Mouse (Mus musculus): ENCODE results near the gene Efna5. TPM values are rescaled to one million over a fixed set of nuclear protein-coding genes. Genes with fewer than 3 reads are reported as not detected.

The Efna5 gene
- polyA plus RNA-seq, 1 experiment from 2014 or later: 32.9 TPM

DNA sequence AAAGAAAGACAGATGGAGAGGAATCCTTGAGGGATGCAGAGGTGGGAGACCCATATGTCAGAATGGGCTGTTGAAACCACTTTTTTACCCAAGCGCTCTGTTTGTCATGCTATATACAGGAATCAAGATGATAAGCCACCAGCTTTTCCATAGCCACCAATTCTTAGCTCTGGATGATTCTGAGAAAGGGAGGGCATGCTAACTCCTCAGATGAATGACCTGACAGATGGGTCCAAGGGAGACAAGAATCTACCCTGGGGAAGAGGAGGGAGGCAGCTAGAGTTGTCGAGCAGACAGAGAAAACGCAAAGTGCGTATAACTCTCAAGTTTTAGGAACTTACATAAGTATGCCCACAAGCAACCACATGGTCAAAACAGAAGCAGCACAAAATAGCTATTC lies 126.5 kb downstream of the Efna5 start:
- WGBS: 91% methylated on average over 4 of the region's 4 CpGs
- Histone ChIP-seq H3K27me3 (ENCODE audit: control insufficient read depth, insufficient read depth, low read length) (no peaks in the 10 kb centered on the region), H3K9ac (ENCODE audit: low read length) (no peak overlapping the region), H3K36me3 (ENCODE audit: control insufficient read depth, insufficient read depth, low read length) (no peaks in the 10 kb centered on the region), H3K4me2 (ENCODE audit: low read depth, severe bottlenecking) (no peak overlapping the region), H3K27ac (replicated peaks; ENCODE audit: low read depth, low read length) (no peak overlapping the region), H3K9me3 (ENCODE audit: control insufficient read depth, low read length) (no peaks in the 10 kb centered on the region), H3K4me1 (ENCODE audit: control insufficient read depth, insufficient read depth, low read length) (no peaks in the 10 kb centered on the region), H3K4me3 (ENCODE audit: low read depth, low read length) (no peak overlapping the region)
- DNase-seq (ENCODE audit: low spot score): no peak
- ATAC-seq (ENCODE audit: insufficient number of reproducible peaks, low FRiP score, low TSS enrichment, low read depth): no peak

DNA sequence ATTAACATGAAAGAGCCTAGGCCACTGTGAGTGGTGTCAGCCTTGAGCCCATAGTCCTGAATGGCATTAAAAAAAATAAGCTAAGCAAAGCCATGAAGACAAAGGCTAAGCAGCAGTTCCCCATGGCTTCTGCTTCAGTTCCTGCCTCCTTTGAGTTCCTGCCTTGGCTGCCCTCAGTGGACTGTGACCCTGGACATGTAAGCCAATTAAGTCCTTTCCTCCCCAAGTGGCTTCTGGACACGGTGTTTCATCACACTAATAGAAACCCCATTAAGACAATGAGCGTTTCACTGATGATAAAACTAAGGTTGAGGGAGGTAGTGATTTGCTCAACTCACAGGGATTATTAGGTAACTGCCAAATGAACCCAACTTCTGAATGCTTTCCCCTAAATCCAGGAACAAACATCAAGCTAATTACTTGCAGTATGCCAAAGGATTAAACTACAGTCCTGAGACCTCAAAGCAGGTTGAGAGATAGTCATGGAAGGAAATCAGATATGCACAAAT lies 128.7 kb downstream of the Efna5 start:
- DNase-seq (ENCODE audit: low spot score): no peak
- H3K9me3 ChIP-seq (ENCODE audit: control insufficient read depth, low read length): no peaks in the 10 kb centered on the region

DNA sequence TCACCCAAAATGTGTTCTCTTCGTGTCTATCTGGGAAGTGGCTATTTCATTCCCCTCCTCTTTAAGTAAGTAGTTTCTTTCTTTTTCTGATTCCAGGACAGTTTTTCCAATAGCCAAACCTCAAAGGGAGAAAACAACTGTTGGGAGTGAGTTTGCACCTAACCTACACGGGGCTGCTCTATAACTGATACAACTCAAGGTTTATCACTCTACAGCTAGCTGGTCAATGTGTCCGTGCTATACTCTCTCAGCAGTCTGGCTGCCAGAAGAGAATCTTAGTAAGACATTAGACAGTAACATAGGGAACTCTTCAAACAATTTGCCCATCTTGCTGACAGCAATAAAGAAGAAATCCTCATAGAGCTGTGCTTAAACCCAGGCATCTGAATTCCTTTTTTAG lies 130.5 kb downstream of the Efna5 start:
- peaks cover 22% of the 10 kb centered on the region for H3K4me1 ChIP-seq (ENCODE audit: control insufficient read depth, insufficient read depth, low read length)
- DNase-seq (ENCODE audit: low spot score) (no peak), ATAC-seq (ENCODE audit: insufficient number of reproducible peaks, low FRiP score, low TSS enrichment, low read depth) (no peak)
- H3K9ac ChIP-seq (ENCODE audit: low read length): no peak overlapping the region
- no peak overlapping the region for H3K4me3 ChIP-seq (ENCODE audit: low read depth, low read length)
- no peak overlapping the region for H3K4me2 ChIP-seq (ENCODE audit: low read depth, severe bottlenecking)
- H3K36me3 ChIP-seq (ENCODE audit: control insufficient read depth, insufficient read depth, low read length): no peaks in the 10 kb centered on the region
- no peak overlapping the region for H3K27ac ChIP-seq (replicated peaks; ENCODE audit: low read depth, low read length)
- WGBS: 85% methylated on average over 3 of the region's 3 CpGs
- no peaks in the 10 kb centered on the region for H3K27me3 ChIP-seq (ENCODE audit: control insufficient read depth, insufficient read depth, low read length)
- H3K9me3 ChIP-seq (ENCODE audit: control insufficient read depth, low read length): no peaks in the 10 kb centered on the region

More for the DNA sequence above, 128.7 kb downstream of the Efna5 start:
- Histone ChIP-seq H3K4me1 (ENCODE audit: control insufficient read depth, insufficient read depth, low read length) (peaks cover 13% of the 10 kb centered on the region), H3K4me3 (ENCODE audit: low read depth, low read length) (no peak overlapping the region), H3K27ac (replicated peaks; ENCODE audit: low read depth, low read length) (no peak overlapping the region), H3K27me3 (ENCODE audit: control insufficient read depth, insufficient read depth, low read length) (no peaks in the 10 kb centered on the region), H3K36me3 (ENCODE audit: control insufficient read depth, insufficient read depth, low read length) (no peaks in the 10 kb centered on the region), H3K4me2 (ENCODE audit: low read depth, severe bottlenecking) (no peak overlapping the region), H3K9ac (ENCODE audit: low read length) (no peak overlapping the region)
- ATAC-seq (ENCODE audit: insufficient number of reproducible peaks, low FRiP score, low TSS enrichment, low read depth): no peak
- 31% methylated on average over 2 of the region's 2 CpGs for WGBS

DNA sequence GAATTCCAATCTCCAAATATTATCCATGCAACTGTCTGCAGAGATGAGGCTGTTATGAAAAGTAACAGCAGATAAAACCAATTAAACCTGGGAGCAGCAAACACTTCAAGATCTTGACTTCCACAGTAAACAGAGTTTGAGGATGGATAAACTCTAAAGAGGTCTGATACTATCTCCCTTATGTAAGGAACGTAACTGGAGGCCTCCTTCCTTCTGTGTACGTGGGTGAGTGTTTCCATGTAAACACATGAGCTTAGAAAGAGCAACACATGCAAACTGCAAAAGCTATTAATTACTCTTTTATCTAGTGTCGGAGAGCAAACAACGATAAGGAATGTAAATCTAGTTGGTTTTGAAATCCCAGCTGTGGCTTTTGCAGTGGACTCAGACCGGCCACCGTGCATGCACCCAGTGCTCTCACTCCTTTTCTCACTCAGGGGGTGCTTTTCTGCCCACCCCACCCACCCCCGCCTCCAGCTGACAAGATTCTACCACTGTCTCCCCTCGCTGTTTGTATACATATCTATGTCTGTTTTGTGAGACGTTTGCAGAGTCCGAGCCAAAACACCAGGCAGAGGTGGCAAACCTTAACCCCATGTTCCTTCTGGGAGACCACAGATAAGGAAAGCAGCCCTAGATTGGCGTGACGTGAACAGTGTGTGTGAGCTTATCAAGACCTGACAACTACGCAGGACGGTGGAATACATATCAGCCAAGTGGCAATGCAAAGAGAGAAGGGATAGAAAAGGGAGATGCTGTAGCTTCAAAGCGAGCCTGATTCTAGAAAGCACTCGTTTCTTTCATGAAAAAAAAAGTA lies 132.1 kb downstream of the Efna5 start:
- no peaks in the 10 kb centered on the region for H3K9me3 ChIP-seq (ENCODE audit: control insufficient read depth, low read length)
- H3K27ac ChIP-seq (replicated peaks; ENCODE audit: low read depth, low read length): no peak overlapping the region
- DNase-seq (ENCODE audit: low spot score) (no peak), ATAC-seq (ENCODE audit: insufficient number of reproducible peaks, low FRiP score, low TSS enrichment, low read depth) (no peak)
- H3K4me1 ChIP-seq (ENCODE audit: control insufficient read depth, insufficient read depth, low read length): peaks cover 22% of the 10 kb centered on the region
- H3K4me2 ChIP-seq (ENCODE audit: low read depth, severe bottlenecking): no peak overlapping the region
- WGBS: 71% methylated on average over 16 of the region's 16 CpGs
- no peak overlapping the region for H3K9ac ChIP-seq (ENCODE audit: low read length)
- H3K27me3 ChIP-seq (ENCODE audit: control insufficient read depth, insufficient read depth, low read length): no peaks in the 10 kb centered on the region
- no peaks in the 10 kb centered on the region for H3K36me3 ChIP-seq (ENCODE audit: control insufficient read depth, insufficient read depth, low read length)
- H3K4me3 ChIP-seq (ENCODE audit: low read depth, low read length): no peak overlapping the region

DNA sequence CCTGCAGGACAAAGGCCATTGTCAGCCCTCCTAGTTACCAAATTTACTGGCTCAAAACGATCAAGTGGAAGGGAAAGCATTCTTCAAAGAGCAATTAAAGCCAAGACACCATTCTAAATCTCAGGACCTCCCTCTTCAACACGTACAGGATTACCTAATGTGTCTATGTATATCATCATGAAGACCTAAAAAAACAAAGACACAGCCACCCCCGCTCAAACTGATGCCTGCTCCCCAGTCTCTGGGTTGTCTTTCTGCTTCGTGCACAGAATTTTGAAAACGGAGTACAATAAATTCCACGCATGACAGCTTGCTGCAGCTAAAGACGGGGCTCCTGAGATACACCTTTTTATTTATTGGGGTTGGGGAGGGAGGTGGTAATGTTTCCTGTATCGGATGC lies 133.7 kb downstream of the Efna5 start:
- no peaks in the 10 kb centered on the region for H3K9me3 ChIP-seq (ENCODE audit: control insufficient read depth, low read length)
- 59% methylated on average over 8 of the region's 8 CpGs for WGBS
- H3K9ac ChIP-seq (ENCODE audit: low read length): no peak overlapping the region
- no peak overlapping the region for H3K4me2 ChIP-seq (ENCODE audit: low read depth, severe bottlenecking)
- H3K4me3 ChIP-seq (ENCODE audit: low read depth, low read length): no peak overlapping the region
- DNase-seq (ENCODE audit: low spot score) (no peak), ATAC-seq (ENCODE audit: insufficient number of reproducible peaks, low FRiP score, low TSS enrichment, low read depth) (no peak)
- H3K4me1 ChIP-seq (ENCODE audit: control insufficient read depth, insufficient read depth, low read length): peaks cover 22% of the 10 kb centered on the region
- H3K36me3 ChIP-seq (ENCODE audit: control insufficient read depth, insufficient read depth, low read length): no peaks in the 10 kb centered on the region
- no peak overlapping the region for H3K27ac ChIP-seq (replicated peaks; ENCODE audit: low read depth, low read length)
- H3K27me3 ChIP-seq (ENCODE audit: control insufficient read depth, insufficient read depth, low read length): no peaks in the 10 kb centered on the region

DNA sequence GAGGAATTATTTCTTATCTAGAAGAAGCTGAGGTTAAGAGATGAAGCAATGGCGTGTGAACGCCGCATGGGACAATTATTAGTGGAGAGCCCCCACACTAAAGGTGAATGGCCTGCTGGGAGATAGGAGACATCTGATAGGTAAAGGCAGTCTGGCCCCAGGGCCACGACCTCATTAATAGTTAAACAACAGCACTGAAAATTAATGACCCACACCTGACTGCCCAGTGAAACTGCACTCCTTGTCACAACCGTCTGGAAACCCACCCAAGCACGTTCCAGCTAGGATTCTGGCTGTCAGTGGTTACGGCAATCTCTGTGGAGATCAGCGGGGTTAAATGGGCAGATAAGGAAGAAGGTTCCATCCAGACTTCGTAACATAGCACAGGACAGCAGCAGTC lies 134.3 kb downstream of the Efna5 start:
- Histone ChIP-seq H3K9ac (ENCODE audit: low read length) (no peak overlapping the region), H3K9me3 (ENCODE audit: control insufficient read depth, low read length) (no peaks in the 10 kb centered on the region), H3K27ac (replicated peaks; ENCODE audit: low read depth, low read length) (no peak overlapping the region), H3K36me3 (ENCODE audit: control insufficient read depth, insufficient read depth, low read length) (no peaks in the 10 kb centered on the region), H3K4me3 (ENCODE audit: low read depth, low read length) (no peak overlapping the region), H3K4me1 (ENCODE audit: control insufficient read depth, insufficient read depth, low read length) (peaks cover 22% of the 10 kb centered on the region), H3K27me3 (ENCODE audit: control insufficient read depth, insufficient read depth, low read length) (no peaks in the 10 kb centered on the region), H3K4me2 (ENCODE audit: low read depth, severe bottlenecking) (no peak overlapping the region)
- WGBS: 27% methylated on average over 9 of the region's 9 CpGs
- ATAC-seq (ENCODE audit: insufficient number of reproducible peaks, low FRiP score, low TSS enrichment, low read depth) (no peak), DNase-seq (ENCODE audit: low spot score) (no peak)

DNA sequence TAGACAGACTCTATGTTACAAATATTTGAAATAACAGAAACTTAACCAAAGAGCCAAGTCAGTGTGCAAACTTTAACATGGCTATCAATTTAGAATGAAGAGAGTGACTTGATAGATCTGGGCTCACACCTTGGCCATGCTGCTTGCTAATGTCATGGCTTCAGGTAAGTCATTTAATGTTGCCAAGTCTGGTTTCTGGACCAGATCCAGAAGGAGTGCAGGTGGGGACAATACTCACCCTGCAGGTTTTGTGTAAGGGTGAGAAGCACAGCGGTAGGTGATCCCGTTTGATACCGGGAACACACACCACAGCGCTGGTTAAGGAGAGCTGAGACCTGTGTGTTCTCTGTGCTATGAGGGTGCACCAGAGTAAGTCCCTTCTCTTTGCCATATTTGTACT lies 135.8 kb downstream of the Efna5 start:
- Histone ChIP-seq H3K9ac (ENCODE audit: low read length) (no peak overlapping the region), H3K9me3 (ENCODE audit: control insufficient read depth, low read length) (no peaks in the 10 kb centered on the region), H3K4me3 (ENCODE audit: low read depth, low read length) (no peak overlapping the region), H3K36me3 (ENCODE audit: control insufficient read depth, insufficient read depth, low read length) (no peaks in the 10 kb centered on the region), H3K4me2 (ENCODE audit: low read depth, severe bottlenecking) (no peak overlapping the region), H3K27ac (replicated peaks; ENCODE audit: low read depth, low read length) (no peak overlapping the region), H3K4me1 (ENCODE audit: control insufficient read depth, insufficient read depth, low read length) (peaks cover 22% of the 10 kb centered on the region), H3K27me3 (ENCODE audit: control insufficient read depth, insufficient read depth, low read length) (no peaks in the 10 kb centered on the region)
- no peak for ATAC-seq (ENCODE audit: insufficient number of reproducible peaks, low FRiP score, low TSS enrichment, low read depth)
- 98% methylated on average over 4 of the region's 4 CpGs for WGBS
- no peak for DNase-seq (ENCODE audit: low spot score)

DNA sequence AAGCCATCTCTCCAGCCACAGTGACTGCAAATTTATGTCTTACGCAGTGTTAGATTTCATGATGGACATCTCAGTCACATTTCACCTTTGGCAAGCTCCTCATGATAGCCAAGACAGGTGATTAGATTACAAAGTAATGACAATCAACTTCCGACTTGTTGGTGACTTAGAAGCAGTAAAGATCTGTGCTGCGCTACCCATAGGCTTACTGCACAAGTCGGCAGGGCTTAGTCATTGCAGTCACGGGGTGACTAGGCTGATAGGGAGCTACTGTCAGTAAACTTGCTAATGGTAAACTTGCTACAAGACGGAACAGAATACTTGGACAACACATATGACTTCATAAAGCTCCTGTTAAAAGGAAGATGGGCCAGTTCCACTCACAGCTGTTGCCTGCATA lies 136.9 kb downstream of the Efna5 start:
- ATAC-seq (ENCODE audit: insufficient number of reproducible peaks, low FRiP score, low TSS enrichment, low read depth): no peak
- 69% methylated on average over 6 of the region's 6 CpGs for WGBS
- no peak overlapping the region for H3K27ac ChIP-seq (replicated peaks; ENCODE audit: low read depth, low read length)

More for the DNA sequence above, 136.9 kb downstream of the Efna5 start:
- DNase-seq (ENCODE audit: low spot score): no peak
- H3K9ac ChIP-seq (ENCODE audit: low read length): no peak overlapping the region
- H3K27me3 ChIP-seq (ENCODE audit: control insufficient read depth, insufficient read depth, low read length): no peaks in the 10 kb centered on the region
- H3K4me3 ChIP-seq (ENCODE audit: low read depth, low read length): no peak overlapping the region
- H3K4me2 ChIP-seq (ENCODE audit: low read depth, severe bottlenecking): no peak overlapping the region
- no peaks in the 10 kb centered on the region for H3K9me3 ChIP-seq (ENCODE audit: control insufficient read depth, low read length)
- peaks cover 22% of the 10 kb centered on the region for H3K4me1 ChIP-seq (ENCODE audit: control insufficient read depth, insufficient read depth, low read length)
- no peaks in the 10 kb centered on the region for H3K36me3 ChIP-seq (ENCODE audit: control insufficient read depth, insufficient read depth, low read length)

Data from limb, embryonic 11.5 days (tissue).